ENCODE assay signal across 8 mouse cellular contexts in the genomic region with DNA sequence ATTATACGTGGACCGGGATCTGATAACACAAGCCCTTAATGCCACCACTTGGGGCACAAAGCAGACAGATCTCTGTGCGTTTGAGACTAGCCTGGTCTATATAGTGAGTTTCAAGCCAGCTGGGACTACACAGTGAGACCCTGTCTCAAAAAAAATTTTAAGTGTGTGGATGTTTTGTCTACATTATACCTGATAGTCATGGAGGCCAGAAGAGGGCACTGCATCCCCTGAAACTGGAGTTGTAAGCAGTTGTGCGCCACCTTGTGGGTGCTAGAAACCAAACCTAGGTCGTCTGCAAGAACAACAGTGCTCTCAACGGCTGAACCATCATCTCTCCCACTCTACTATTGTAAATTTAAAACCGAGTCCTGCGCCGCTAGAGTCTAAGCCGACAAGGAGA. TPM values are rescaled to one million over a fixed set of nuclear protein-coding genes. Genes with fewer than 3 reads are reported as not detected.
A peak's percentile ranks its signal among the peaks of the same experiment; 100 is the strongest.
DNase-seq lines count a peak whose midpoint lies in the region; ATAC-seq lines count a peak whose summit lies in the region.

No protein-coding gene starts in this region.

- peak; percentile 76 for ATAC-seq in forebrain, embryonic 15.5 days (replicated peaks)
- ATAC-seq in hindbrain, embryonic 14.5 days (ENCODE audit: low FRiP score) = peak; percentile 32; the same call in 1 of the 2 replicates

- peak overlapping the region; percentile 62 for H3K27ac ChIP-seq in forebrain, embryonic 15.5 days (replicated peaks)
- H3K27ac ChIP-seq in hindbrain, embryonic 14.5 days = no peak overlapping the region
- H3K27ac ChIP-seq in macrophage = no peak overlapping the region

- WGBS in forebrain, embryonic 15.5 days = 26% methylated on average over 10 of the region's 10 CpGs
- WGBS in hindbrain, embryonic 14.5 days = 26% methylated on average over 10 of the region's 10 CpGs
- WGBS in macrophage (ENCODE audit: missing documents) = 44% methylated on average over 10 of the region's 10 CpGs

- H3K27me3 ChIP-seq in forebrain, embryonic 15.5 days = no peaks in the 10 kb centered on the region
- no peaks in the 10 kb centered on the region for H3K27me3 ChIP-seq in hindbrain, embryonic 14.5 days (ENCODE audit: control insufficient read depth, insufficient read depth, low read length)

- H3K4me2 ChIP-seq in forebrain, embryonic 15.5 days (replicated peaks) = peak overlapping the region; percentile 77
- H3K4me2 ChIP-seq in hindbrain, embryonic 14.5 days (replicated peaks) = peak overlapping the region; percentile 65

- H3K36me3 ChIP-seq in forebrain, embryonic 15.5 days = no peaks in the 10 kb centered on the region
- H3K36me3 ChIP-seq in hindbrain, embryonic 14.5 days (replicated peaks; ENCODE audit: control insufficient read depth, insufficient read depth) = no peaks in the 10 kb centered on the region
- no peaks in the 10 kb centered on the region for H3K36me3 ChIP-seq in macrophage (ENCODE audit: inconsistent target)

- no peaks in the 10 kb centered on the region for H3K79me2 ChIP-seq in macrophage (ENCODE audit: inconsistent target)

- no peak overlapping the region for H3K9ac ChIP-seq in forebrain, embryonic 15.5 days (replicated peaks)
- no peak overlapping the region for H3K9ac ChIP-seq in hindbrain, embryonic 14.5 days

- peaks cover 11% of the 10 kb centered on the region for H3K4me1 ChIP-seq in forebrain, embryonic 15.5 days
- peaks cover 6% of the 10 kb centered on the region for H3K4me1 ChIP-seq in hindbrain, embryonic 14.5 days (replicated peaks; ENCODE audit: control insufficient read depth, insufficient read depth, low read length)

- peak; percentile 76 for DNase-seq in T-cell, adult 2 months (ENCODE audit: low spot score)
- DNase-seq in cerebellum, adult 8-10 months = peak; percentile 66
- peak; percentile 84 for DNase-seq in hindbrain, embryonic 14.5 days (ENCODE audit: low spot score)
- DNase-seq in layer of hippocampus, postnatal 36 days = peak; percentile 53 to 62
- DNase-seq in right cerebral cortex, adult 18-20 months = peak; percentile 68
- DNase-seq in urinary bladder, postnatal 4 days (ENCODE audit: low spot score in 2 of 2) = no peak

- no peaks in the 10 kb centered on the region for H3K9me3 ChIP-seq in forebrain, embryonic 15.5 days
- H3K9me3 ChIP-seq in hindbrain, embryonic 14.5 days (ENCODE audit: control insufficient read depth, low read length) = no peaks in the 10 kb centered on the region

- peak overlapping the region; percentile 87 for H3K4me3 ChIP-seq in forebrain, embryonic 15.5 days
- peak overlapping the region; percentile 81 for H3K4me3 ChIP-seq in hindbrain, embryonic 14.5 days (replicated peaks; ENCODE audit: low read length)
- H3K4me3 ChIP-seq in macrophage (ENCODE audit: inconsistent target) = peak overlapping the region; percentile 77; the same call in 1 of the 2 replicates

RNA-seq across cellular contexts. Expression of a gene that starts 0.6 kb away (rescaled TPM):
- polyA plus RNA-seq in forebrain, embryonic 15.5 days (2015; fragmentation: Nextera tagmentation; extraction: Ambion mirVana) = 14.5 and 18.2 TPM in 2 replicates
- polyA plus RNA-seq in hindbrain, embryonic 14.5 days (2014; fragmentation: Nextera tagmentation; extraction: Ambion mirVana) = 8.9 and 11.5 TPM in 2 replicates
- total RNA-seq in layer of hippocampus, postnatal 36 days (2021) = 10 to 100 TPM; 11.0 to 12.9 TPM
- 100 to 1,000 TPM in 5 of 26 experiments, 10 to 100 TPM in 21; 19.2 to 126 (median 78.6) TPM for total RNA-seq in macrophage (2018; cell fraction: chromatin; rRNA removed)
- total RNA-seq in macrophage (2018; cell fraction: cytosol; rRNA removed) = 10 to 100 TPM; 17.0 to 31.0 (median 20.7) TPM
- 10 to 100 TPM; 15.5 to 63.8 (median 39.5) TPM for total RNA-seq in macrophage (2018; cell fraction: nucleus; rRNA removed)
- 17.0 to 35.2 TPM (median 22.0 TPM) in 3 replicates for polyA plus RNA-seq in macrophage (2018)

RNA-seq across cellular contexts. Expression of a gene that starts 9.3 kb away (rescaled TPM):
- 47.2 and 47.4 TPM in 2 replicates for polyA plus RNA-seq in forebrain, embryonic 15.5 days (2015; fragmentation: Nextera tagmentation; extraction: Ambion mirVana)
- 46.0 and 50.3 TPM in 2 replicates for polyA plus RNA-seq in hindbrain, embryonic 14.5 days (2014; fragmentation: Nextera tagmentation; extraction: Ambion mirVana)
- 10 to 100 TPM; 80.6 to 82.3 TPM for total RNA-seq in layer of hippocampus, postnatal 36 days (2021)
- total RNA-seq in macrophage (2018; cell fraction: chromatin; rRNA removed) = 1 to 10 TPM in 24 of 26 experiments, under 1 TPM in 2; 0.65 to 8.4 (median 3.0) TPM
- total RNA-seq in macrophage (2018; cell fraction: cytosol; rRNA removed) = 1 to 10 TPM; 1.5 to 8.0 (median 3.6) TPM
- total RNA-seq in macrophage (2018; cell fraction: nucleus; rRNA removed) = 10 to 100 TPM in 3 of 26 experiments, 1 to 10 TPM in 23; 1.7 to 11.9 (median 4.7) TPM
- 2.6 to 4.8 TPM (median 4.1 TPM) in 3 replicates for polyA plus RNA-seq in macrophage (2018)

Comparison
In these comparisons a context has a peak if more than half of its experiments do, and no peak if none do; other contexts are left out.
1. DNase-seq: peak in T-cell, adult 2 months (single experiment), cerebellum, adult 8-10 months (single experiment), hindbrain, embryonic 14.5 days (single experiment), layer of hippocampus, postnatal 36 days (2 of 2) and right cerebral cortex, adult 18-20 months (single experiment); none in urinary bladder, postnatal 4 days (0 of 2).
2. Peak in every context shown above with its lines, with median percentiles within 50 percentile points of each other: H3K4me3 ChIP-seq.